In genomic region chr7:143040561-143040960, GRCm38 (mm10) we compare ENCODE assay signal across 20 mouse cellular contexts. TPM values are rescaled to one million over a fixed set of nuclear protein-coding genes. Genes with fewer than 3 reads are reported as not detected.
DNase-seq lines count a peak whose midpoint lies in the region; ATAC-seq and TF ChIP-seq lines count a peak whose summit lies in the region.
"Had no signal": no experiment of that assay in that cellular context is flagged by ENCODE, and none has a peak within 500 bp of the region (broad histone marks: within the 10 kb centered on the region; RNA-seq: fewer than 3 reads in every experiment).

No protein-coding gene starts in this region.

- no peak for TF ChIP-seq EP300 in heart, adult 2 months (IDR thresholded peaks at IDR 0.05; ENCODE audit: insufficient read depth, low read depth, low read length)

- no peaks in the 10 kb centered on the region for H3K79me2 ChIP-seq in heart, adult 2 months (replicated peaks; ENCODE audit: control insufficient read depth, insufficient read depth, low read length)

- peaks cover 24% of the 10 kb centered on the region for H3K4me1 ChIP-seq in heart, adult 2 months (ENCODE audit: control insufficient read depth, insufficient read depth, low read length)
- no peaks in the 10 kb centered on the region for H3K4me1 ChIP-seq in hindbrain, embryonic 13.5 days (replicated peaks)
- H3K4me1 ChIP-seq in hindbrain, postnatal 0 days (ENCODE audit: insufficient read depth, low read length) = no peaks in the 10 kb centered on the region
- H3K4me1 ChIP-seq in megakaryocyte, embryonic 14.5 days = peaks cover 88% of the 10 kb centered on the region
- peaks cover 17% of the 10 kb centered on the region for H3K4me1 ChIP-seq in embryonic facial prominence, embryonic 10.5 days
- H3K4me1 ChIP-seq: forebrain, embryonic 13.5 days had no signal

- no peak for TF ChIP-seq CTCF in heart, adult 2 months (IDR thresholded peaks at IDR 0.05)
- TF ChIP-seq CTCF in hindbrain, postnatal 0 days (IDR thresholded peaks at IDR 0.05; ENCODE audit: low read depth) = no peak

- no peak overlapping the region for H3K4me2 ChIP-seq in hindbrain, embryonic 13.5 days
- H3K4me2 ChIP-seq in hindbrain, postnatal 0 days (ENCODE audit: low read depth, low read length) = no peak overlapping the region
- H3K4me2 ChIP-seq: forebrain, embryonic 13.5 days; hindbrain, embryonic 14.5 days had no signal

- no peak for DNase-seq in heart, adult 2 months
- DNase-seq in heart, postnatal 4 days = no peak
- DNase-seq in hindbrain, postnatal 0 days (ENCODE audit: low spot score) = no peak
- DNase-seq in embryonic facial prominence, embryonic 10.5 days (ENCODE audit: low spot score) = no peak
- DNase-seq: adrenal gland, postnatal 14 days; cerebellum, adult 18-20 months; cerebellum, adult 9-11 months; cerebellum, postnatal 36 days; forebrain, postnatal 0 days; gastrocnemius, postnatal 36 days had no signal

- H3K9me3 ChIP-seq in hindbrain, embryonic 13.5 days = no peaks in the 10 kb centered on the region
- H3K9me3 ChIP-seq in hindbrain, postnatal 0 days (ENCODE audit: low read length) = no peaks in the 10 kb centered on the region
- H3K9me3 ChIP-seq in megakaryocyte, embryonic 14.5 days = peaks cover 5% of the 10 kb centered on the region
- H3K9me3 ChIP-seq in embryonic facial prominence, embryonic 10.5 days = no peaks in the 10 kb centered on the region

- no peaks in the 10 kb centered on the region for H3K36me3 ChIP-seq in heart, adult 2 months (ENCODE audit: control insufficient read depth, insufficient read depth, low read length)
- peaks cover 7% of the 10 kb centered on the region for H3K36me3 ChIP-seq in hindbrain, embryonic 13.5 days
- H3K36me3 ChIP-seq in hindbrain, postnatal 0 days (ENCODE audit: insufficient read depth, low read length) = peaks cover 37% of the 10 kb centered on the region
- peaks cover 33% of the 10 kb centered on the region for H3K36me3 ChIP-seq in megakaryocyte, embryonic 14.5 days (replicated peaks; ENCODE audit: low read length)
- no peaks in the 10 kb centered on the region for H3K36me3 ChIP-seq in embryonic facial prominence, embryonic 10.5 days (replicated peaks)

- WGBS in heart, adult 2 months = 86% methylated on average over 3 of the region's 3 CpGs
- 89% methylated on average over 3 of the region's 3 CpGs for WGBS in hindbrain, embryonic 13.5 days
- WGBS in hindbrain, postnatal 0 days = 94% methylated on average over 3 of the region's 3 CpGs
- 93% methylated on average over 3 of the region's 3 CpGs for WGBS in embryonic facial prominence, embryonic 10.5 days

- H3K4me3 ChIP-seq in heart, adult 2 months = no peak overlapping the region
- H3K4me3 ChIP-seq in hindbrain, embryonic 13.5 days = no peak overlapping the region
- no peak overlapping the region for H3K4me3 ChIP-seq in hindbrain, postnatal 0 days (ENCODE audit: low read length)
- peak overlapping the region; percentile 9 for H3K4me3 ChIP-seq in megakaryocyte, embryonic 14.5 days (replicated peaks)
- H3K4me3 ChIP-seq in embryonic facial prominence, embryonic 10.5 days = no peak overlapping the region
- H3K4me3 ChIP-seq: forebrain, embryonic 13.5 days had no signal

- intact Hi-C loops in heart, adult 2 months (cut with DNase I) = loop anchor here (2.0 kb wide), 1 partner anchor 28 kb away; the partner anchor contains the start of gene Tssc4

- H3K9ac ChIP-seq in heart, adult 2 months (ENCODE audit: low read depth, low read length) = no peak overlapping the region
- peak overlapping the region; percentile 35; the same call in 1 of the 2 replicates for H3K9ac ChIP-seq in hindbrain, embryonic 13.5 days
- H3K9ac ChIP-seq in hindbrain, postnatal 0 days (replicated peaks; ENCODE audit: low read length) = no peak overlapping the region
- H3K9ac ChIP-seq: forebrain, embryonic 13.5 days; forebrain, postnatal 0 days; hindbrain, embryonic 14.5 days had no signal

- ATAC-seq in hindbrain, embryonic 13.5 days (ENCODE audit: low FRiP score) = no peak
- no peak for ATAC-seq in hindbrain, postnatal 0 days
- no peak for ATAC-seq in megakaryocyte, adult 5-6 weeks (ENCODE audit: poor library complexity, severe bottlenecking)
- ATAC-seq: activated CD4-positive, CD25-positive, alpha-beta regulatory T cell, adult 4 months; forebrain, embryonic 13.5 days; forebrain, postnatal 0 days; intestine, embryonic 16.5 days; Patski had no signal

- H3K27me3 ChIP-seq in heart, adult 2 months (ENCODE audit: control insufficient read depth, insufficient read depth, low read length) = no peaks in the 10 kb centered on the region
- no peaks in the 10 kb centered on the region for H3K27me3 ChIP-seq in hindbrain, embryonic 13.5 days
- no peaks in the 10 kb centered on the region for H3K27me3 ChIP-seq in hindbrain, postnatal 0 days (ENCODE audit: insufficient read depth, low read length)
- H3K27me3 ChIP-seq in megakaryocyte, embryonic 14.5 days (replicated peaks) = peaks cover 13% of the 10 kb centered on the region
- no peaks in the 10 kb centered on the region for H3K27me3 ChIP-seq in embryonic facial prominence, embryonic 10.5 days (replicated peaks; ENCODE audit: low read depth, poor library complexity, severe bottlenecking)
- H3K27me3 ChIP-seq: CH12.LX; forebrain, embryonic 13.5 days; Patski had no signal

- H3K27ac ChIP-seq in heart, adult 2 months = peak overlapping the region; percentile 90
- no peak overlapping the region for H3K27ac ChIP-seq in hindbrain, embryonic 13.5 days
- no peak overlapping the region for H3K27ac ChIP-seq in hindbrain, postnatal 0 days
- 0 out of 2 replicates have a peak overlapping the region, but pooled peaks have one; percentile 10 for H3K27ac ChIP-seq in embryonic facial prominence, embryonic 10.5 days (replicated peaks)
- H3K27ac ChIP-seq: forebrain, embryonic 13.5 days; hindbrain, embryonic 14.5 days had no signal

- no peak for TF ChIP-seq POLR2A in heart, adult 2 months (IDR thresholded peaks at IDR 0.05; ENCODE audit: insufficient read depth, low read depth, low read length)

RNA-seq across cellular contexts. Expression of gene Cd81, which starts 12.0 kb away (rescaled TPM):
- total RNA-seq in heart, adult 2 months (2021) = 100 to 1,000 TPM; 424 to 434 TPM
- 641 and 822 TPM in 2 replicates for polyA plus RNA-seq in heart, adult 2 months (2012; rRNA removed)
- 100 to 1,000 TPM; 600 to 620 TPM for total RNA-seq in heart, postnatal 4 days (2021)
- 322 and 332 TPM in 2 replicates for polyA plus RNA-seq in hindbrain, embryonic 13.5 days (2015; fragmentation: Nextera tagmentation; extraction: Ambion mirVana)
- 758 and 776 TPM in 2 replicates for total RNA-seq in hindbrain, postnatal 0 days (2014; rRNA removed)
- 708 and 751 TPM in 2 replicates for polyA plus RNA-seq in hindbrain, postnatal 0 days (2015; fragmentation: Nextera tagmentation; extraction: Ambion mirVana)
- polyA plus RNA-seq in megakaryocyte, embryonic 14.5 days (2012; ENCODE audit: insufficient read depth, low replicate concordance) = 774 and 1,679 TPM in 2 replicates
- total RNA-seq in megakaryocyte, adult 5-6 weeks (2015) = 17.2 and 20.3 TPM in 2 replicates
- total RNA-seq in megakaryocyte, adult 5-6 weeks (2017) = 22.5 and 25.3 TPM in 2 replicates
- polyA plus RNA-seq in embryonic facial prominence, embryonic 10.5 days (2016; fragmentation: Nextera tagmentation; extraction: Ambion mirVana) = 251 and 255 TPM in 2 replicates

RNA-seq across cellular contexts. Expression of gene Tssc4, which starts 28.5 kb away (rescaled TPM):
- total RNA-seq in heart, adult 2 months (2021) = 10 to 100 TPM; 13.6 to 14.8 TPM
- polyA plus RNA-seq in heart, adult 2 months (2012; rRNA removed) = 33.2 and 36.9 TPM in 2 replicates
- 10 to 100 TPM; 32.6 to 33.9 TPM for total RNA-seq in heart, postnatal 4 days (2021)
- polyA plus RNA-seq in hindbrain, embryonic 13.5 days (2015; fragmentation: Nextera tagmentation; extraction: Ambion mirVana) = 90.8 and 99.3 TPM in 2 replicates
- 106 and 118 TPM in 2 replicates for total RNA-seq in hindbrain, postnatal 0 days (2014; rRNA removed)
- polyA plus RNA-seq in hindbrain, postnatal 0 days (2015; fragmentation: Nextera tagmentation; extraction: Ambion mirVana) = 101 and 102 TPM in 2 replicates
- 167 and 219 TPM in 2 replicates for polyA plus RNA-seq in megakaryocyte, embryonic 14.5 days (2012; ENCODE audit: insufficient read depth, low replicate concordance)
- 14.0 and 19.2 TPM in 2 replicates for total RNA-seq in megakaryocyte, adult 5-6 weeks (2015)
- total RNA-seq in megakaryocyte, adult 5-6 weeks (2017) = 17.7 and 20.5 TPM in 2 replicates
- 130 and 132 TPM in 2 replicates for polyA plus RNA-seq in embryonic facial prominence, embryonic 10.5 days (2016; fragmentation: Nextera tagmentation; extraction: Ambion mirVana)

RNA-seq across cellular contexts. Expression of gene Tspan32, which starts 35.7 kb away (rescaled TPM):
- total RNA-seq in heart, adult 2 months (2021) = 1 to 10 TPM in 1 of 2 experiments, under 1 TPM in 1; 0.44 to 1.3 TPM
- polyA plus RNA-seq in heart, adult 2 months (2012; rRNA removed) = 1.8 and 1.9 TPM in 2 replicates
- total RNA-seq in heart, postnatal 4 days (2021) = under 1 TPM; 0.45 to 0.64 TPM
- 0.65 and 1.2 TPM in 2 replicates for polyA plus RNA-seq in hindbrain, embryonic 13.5 days (2015; fragmentation: Nextera tagmentation; extraction: Ambion mirVana)
- 0.16 and 0.29 TPM in 2 replicates for total RNA-seq in hindbrain, postnatal 0 days (2014; rRNA removed)
- 0.40 and 0.71 TPM in 2 replicates for polyA plus RNA-seq in hindbrain, postnatal 0 days (2015; fragmentation: Nextera tagmentation; extraction: Ambion mirVana)
- polyA plus RNA-seq in megakaryocyte, embryonic 14.5 days (2012; ENCODE audit: insufficient read depth, low replicate concordance) = 109 and 119 TPM in 2 replicates
- total RNA-seq in megakaryocyte, adult 5-6 weeks (2015) = 60.9 and 70.4 TPM in 2 replicates
- total RNA-seq in megakaryocyte, adult 5-6 weeks (2017) = 45.6 and 47.0 TPM in 2 replicates
- polyA plus RNA-seq in embryonic facial prominence, embryonic 10.5 days (2016; fragmentation: Nextera tagmentation; extraction: Ambion mirVana) = 4.4 and 4.6 TPM in 2 replicates

RNA-seq across cellular contexts. Expression of gene Trpm5, which starts 53.9 kb away (rescaled TPM):
- total RNA-seq in heart, adult 2 months (2021) = not detected
- polyA plus RNA-seq in heart, adult 2 months (2012; rRNA removed) = 0.06 and 0.08 TPM in 2 replicates
- under 1 TPM; 0.74 to 0.93 TPM for total RNA-seq in heart, postnatal 4 days (2021)
- polyA plus RNA-seq in hindbrain, embryonic 13.5 days (2015; fragmentation: Nextera tagmentation; extraction: Ambion mirVana) = 1.4 and 1.9 TPM in 2 replicates
- 2.1 and 3.0 TPM in 2 replicates for total RNA-seq in hindbrain, postnatal 0 days (2014; rRNA removed)
- polyA plus RNA-seq in hindbrain, postnatal 0 days (2015; fragmentation: Nextera tagmentation; extraction: Ambion mirVana) = 2.0 and 2.6 TPM in 2 replicates
- polyA plus RNA-seq in megakaryocyte, embryonic 14.5 days (2012; ENCODE audit: insufficient read depth, low replicate concordance) = not detected in 2 replicates
- total RNA-seq in megakaryocyte, adult 5-6 weeks (2015) = not detected in 2 replicates
- not detected in 2 replicates for total RNA-seq in megakaryocyte, adult 5-6 weeks (2017)
- polyA plus RNA-seq in embryonic facial prominence, embryonic 10.5 days (2016; fragmentation: Nextera tagmentation; extraction: Ambion mirVana) = 0.60 and 0.77 TPM in 2 replicates
- total RNA-seq: gastrocnemius, adult 8-10 months; gastrocnemius, postnatal 36 days had no signal
- polyA plus RNA-seq: activated CD4-positive, CD25-positive, alpha-beta regulatory T cell, adult 4 months had no signal

Comparison
In these comparisons a context has a peak if more than half of its experiments do, and no peak if none do; other contexts are left out.
1. H3K27ac ChIP-seq: peak in heart, adult 2 months (single experiment) and embryonic facial prominence, embryonic 10.5 days (single experiment); none in hindbrain, embryonic 13.5 days (single experiment) and hindbrain, postnatal 0 days (single experiment).
2. RNA of gene Tspan32, which starts 35.7 kb away (polyA plus RNA-seq): 109 to 119 TPM in megakaryocyte, embryonic 14.5 days; 4.4 to 4.6 TPM in embryonic facial prominence, embryonic 10.5 days, 1.8 to 1.9 TPM in heart, adult 2 months, 0.65 to 1.2 TPM in hindbrain, embryonic 13.5 days and 0.40 to 0.71 TPM in hindbrain, postnatal 0 days; every median in the first group is over 10 times any median in the second.